Mouse (Mus musculus) liver, embryonic 15.5 days (tissue): ENCODE results near the gene Zbtb16. TPM values are rescaled to one million over a fixed set of nuclear protein-coding genes. Genes with fewer than 3 reads are reported as not detected.

ENCODE experiments used
- ATAC-seq: fragments of 200-750 bp; cut with Nextera tagmentation; 2 replicates; pipeline ENCODE4 v1.8.0; 2017; ENCODE audit warnings: moderate number of reproducible peaks, mild to moderate bottlenecking, moderate library complexity; ENCODE audit not compliant: insufficient read depth
- H3K27ac ChIP-seq: fragments of 300-500 bp; sonication (generic); replicated peaks from 2 replicates; pipeline ENCODE4 v1.5.1; 2015; ENCODE audit warnings: mild to moderate bottlenecking, inconsistent platforms
- H3K27me3 ChIP-seq: fragments of 300-500 bp; sonication (generic); 2 replicates; pipeline ENCODE4 v1.6.1; 2015; ENCODE audit warnings: mild to moderate bottlenecking, inconsistent platforms
- H3K36me3 ChIP-seq: fragments of 300-500 bp; sonication (generic); replicated peaks from 2 replicates; pipeline ENCODE4 v1.6.1; 2015; ENCODE audit warnings: moderate library complexity, mild to moderate bottlenecking, inconsistent platforms
- H3K4me1 ChIP-seq: fragments of 300-500 bp; sonication (generic); replicated peaks from 2 replicates; pipeline ENCODE4 v1.6.1; 2015; ENCODE audit warnings: inconsistent platforms
- H3K4me2 ChIP-seq: fragments of 300-500 bp; sonication (generic); 2 replicates; pipeline ENCODE4 v1.6.1; 2015; ENCODE audit warnings: moderate library complexity, mild to moderate bottlenecking, inconsistent platforms
- H3K4me3 ChIP-seq: fragments of 300-500 bp; sonication (generic); replicated peaks from 2 replicates; pipeline ENCODE4 v1.5.1; 2015; ENCODE audit warnings: mild to moderate bottlenecking, inconsistent platforms
- H3K9ac ChIP-seq: fragments of 300-500 bp; sonication (generic); 2 replicates; pipeline ENCODE4 v1.6.1; 2015; ENCODE audit warnings: moderate library complexity, mild to moderate bottlenecking, inconsistent platforms
- H3K9me3 ChIP-seq: fragments of 300-500 bp; sonication (generic); replicated peaks from 2 replicates; pipeline ENCODE4 v1.6.1; 2016; ENCODE audit warnings: inconsistent platforms
- WGBS: fragments of 180-500 bp; shearing (Covaris S2); methylation state at CpG from one replicate; pipeline ENCODE4 v1.1.7; 2015; ENCODE audit warnings: mixed read lengths; ENCODE audit not compliant: insufficient replicate concordance; 5-methylcytosine and 5-hydroxymethylcytosine counted together
- polyA plus RNA-seq: library from polyadenylated mRNA; unstranded; fragments of >200 nt; fragmentation: Nextera tagmentation; extraction: Ambion mirVana; gene quantifications from 2 replicates; pipeline ENCODE4 v1.2.1, GENCODE M21; 2015

The Zbtb16 gene
- polyA plus RNA-seq, 1 experiment from 2014 or later = 0.54 TPM

DNA sequence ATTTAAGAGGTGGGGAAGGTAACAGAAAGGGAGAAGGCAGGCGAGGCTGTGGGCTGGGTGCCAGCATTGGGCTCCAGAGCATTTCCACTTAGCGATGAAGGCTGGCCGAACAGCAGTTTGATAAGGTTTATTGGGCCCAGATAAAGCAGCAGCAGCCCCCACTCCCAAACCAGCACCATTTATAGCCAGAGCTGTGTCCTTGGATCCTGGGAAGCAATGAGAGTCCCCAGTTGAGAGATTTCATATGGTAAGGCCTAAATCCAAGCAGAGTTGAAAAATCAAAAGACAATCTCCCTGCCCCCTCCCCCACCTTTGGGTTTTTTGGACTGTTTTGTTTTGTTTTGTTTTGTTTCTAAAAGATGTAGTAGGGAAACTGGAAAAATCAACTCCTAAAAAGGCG lies 2.3 kb upstream of the Zbtb16 start:
- Histone ChIP-seq H3K4me3 (no peak overlapping the region), H3K27ac (no peak overlapping the region), H3K9me3 (no peaks in the 10 kb centered on the region), H3K4me1 (peaks cover 23% of the 10 kb centered on the region), H3K36me3 (no peaks in the 10 kb centered on the region), H3K4me2 (no peak overlapping the region), H3K9ac (no peak overlapping the region), H3K27me3 (peaks cover 79% of the 10 kb centered on the region)
- ATAC-seq = no peak
- 31% methylated on average over 4 of the region's 4 CpGs for WGBS

DNA sequence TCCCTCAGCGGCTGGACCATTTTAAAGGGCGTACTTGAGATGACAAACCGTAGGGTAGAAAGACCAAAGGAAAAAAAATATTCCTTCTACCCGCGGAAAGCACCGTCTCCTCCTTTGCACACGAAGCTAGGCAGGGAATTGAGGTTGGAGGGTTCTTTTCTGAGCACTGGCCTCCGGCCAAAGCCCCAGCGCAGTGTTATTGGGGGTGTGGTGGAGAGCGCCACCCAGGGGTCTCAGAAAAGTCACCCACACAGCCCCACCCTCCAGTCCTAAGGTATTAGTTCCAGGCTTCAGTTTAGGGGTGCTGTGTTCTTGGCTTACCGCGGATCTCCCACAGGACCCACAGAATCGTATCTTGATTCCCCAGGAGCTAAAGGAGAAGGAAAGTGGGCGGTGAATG lies 1.2 kb upstream of the Zbtb16 start:
- H3K27ac ChIP-seq = no peak overlapping the region
- no peak for ATAC-seq
- no peak overlapping the region for H3K4me3 ChIP-seq
- no peak overlapping the region for H3K4me2 ChIP-seq
- H3K27me3 ChIP-seq = peaks cover 90% of the 10 kb centered on the region
- no peaks in the 10 kb centered on the region for H3K9me3 ChIP-seq
- 3% methylated on average over 14 of the region's 14 CpGs for WGBS
- no peak overlapping the region for H3K9ac ChIP-seq
- H3K36me3 ChIP-seq = no peaks in the 10 kb centered on the region
- H3K4me1 ChIP-seq = peaks cover 23% of the 10 kb centered on the region

DNA sequence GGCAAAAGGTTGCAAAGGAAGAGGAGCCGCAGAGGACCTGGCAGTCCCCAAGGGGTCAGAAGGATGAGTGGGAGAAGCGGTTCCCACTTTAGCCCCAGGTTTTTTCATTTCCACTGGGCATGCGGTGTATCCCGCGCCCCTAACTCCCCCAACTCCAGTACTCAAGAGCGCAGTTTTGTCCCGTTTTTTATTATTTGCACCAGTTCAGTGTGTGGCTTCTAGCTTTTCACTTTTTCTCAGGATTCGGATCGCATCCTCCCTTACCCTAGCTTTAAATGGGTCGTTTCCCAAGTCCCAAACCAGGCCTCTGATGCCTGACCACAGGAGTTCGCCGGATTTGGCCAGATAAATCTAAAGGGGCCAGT lies 526 bp upstream of the Zbtb16 start:
- Histone ChIP-seq H3K4me2 (peak overlapping the region; percentile 74), H3K9me3 (no peaks in the 10 kb centered on the region), H3K27ac (no peak overlapping the region), H3K4me3 (peak overlapping the region; percentile 53), H3K4me1 (peaks cover 23% of the 10 kb centered on the region), H3K27me3 (peaks cover 97% of the 10 kb centered on the region), H3K9ac (no peak overlapping the region), H3K36me3 (no peaks in the 10 kb centered on the region)
- ATAC-seq = no peak
- 1% methylated on average over 12 of the region's 12 CpGs for WGBS

DNA sequence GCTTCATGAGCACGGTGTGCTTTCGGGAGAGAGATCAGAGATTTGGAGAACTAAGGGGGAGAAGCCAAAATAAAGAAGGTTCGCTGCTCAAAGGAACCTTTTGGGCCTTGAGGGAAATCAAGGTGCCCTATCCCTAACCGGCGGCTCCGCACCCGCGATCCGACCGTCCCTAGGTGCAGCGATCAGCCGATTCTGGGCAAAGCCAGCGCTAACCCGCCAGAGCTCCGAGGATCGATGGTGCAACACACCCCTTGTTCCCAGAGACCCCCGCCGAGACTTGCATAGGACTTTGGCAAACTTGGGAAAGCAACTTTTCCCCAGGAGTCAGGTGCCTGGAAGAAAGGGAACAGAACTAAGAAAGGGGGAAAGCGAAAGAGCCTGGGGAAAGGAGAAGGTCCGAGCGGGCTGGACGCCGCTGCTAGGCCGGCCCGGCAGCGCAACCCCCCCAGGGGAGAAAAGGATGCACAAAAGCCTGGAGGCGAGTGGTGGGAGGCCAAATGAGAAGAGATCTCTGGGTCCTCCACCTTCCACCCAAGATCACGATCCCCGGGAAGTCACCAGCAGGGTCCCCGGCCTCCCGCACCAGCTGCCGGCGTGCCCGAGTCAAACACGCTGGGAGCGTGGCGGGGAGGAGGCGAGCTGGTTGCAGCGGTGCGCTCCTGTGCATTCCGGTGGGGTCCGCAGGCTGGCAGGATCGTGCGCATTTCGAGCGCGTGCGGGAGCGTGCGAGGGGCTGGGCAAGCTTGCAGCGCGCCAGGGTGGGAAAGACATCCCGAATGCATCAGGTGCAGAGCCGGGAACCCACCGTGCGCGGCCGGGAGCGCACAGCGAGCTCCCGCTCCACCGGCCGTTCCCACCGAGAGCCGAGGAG lies 1.2 kb downstream of the Zbtb16 start:
- no peaks in the 10 kb centered on the region for H3K36me3 ChIP-seq
- peaks cover 23% of the 10 kb centered on the region for H3K4me1 ChIP-seq
- peak overlapping the region; percentile 53 for H3K4me3 ChIP-seq
- peaks cover 95% of the 10 kb centered on the region for H3K27me3 ChIP-seq
- no peak overlapping the region for H3K9ac ChIP-seq
- no peak for ATAC-seq
- H3K27ac ChIP-seq = no peak overlapping the region
- H3K9me3 ChIP-seq = no peaks in the 10 kb centered on the region
- under 1% methylated on average over 65 of the region's 65 CpGs for WGBS
- peak overlapping the region; percentile 74 for H3K4me2 ChIP-seq

DNA sequence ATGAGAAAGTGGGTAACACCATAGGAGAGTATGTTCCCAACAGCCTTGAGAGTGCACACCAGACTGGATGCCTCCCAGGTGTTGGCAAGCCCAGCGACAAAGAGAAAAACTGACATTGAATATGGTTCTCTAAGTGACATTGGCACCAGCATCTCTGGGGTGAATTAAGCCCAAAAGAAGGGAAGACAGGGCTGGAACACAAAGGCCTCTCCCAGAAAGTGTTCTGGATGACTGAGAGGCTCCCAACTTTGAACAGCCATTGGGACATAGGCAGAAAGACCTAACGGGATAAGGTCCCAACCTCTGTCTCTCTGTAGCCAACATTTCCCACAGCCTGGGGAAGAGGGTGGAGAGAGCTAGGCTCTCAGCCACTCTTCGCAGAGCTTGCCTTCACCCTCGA lies 2.0 kb downstream of the Zbtb16 start:
- Histone ChIP-seq H3K4me3 (no peak overlapping the region), H3K4me1 (peaks cover 23% of the 10 kb centered on the region), H3K9me3 (no peaks in the 10 kb centered on the region), H3K36me3 (no peaks in the 10 kb centered on the region), H3K27ac (no peak overlapping the region), H3K27me3 (peaks cover 90% of the 10 kb centered on the region), H3K4me2 (peak overlapping the region; percentile 74; the same call in 1 of the 2 replicates), H3K9ac (no peak overlapping the region)
- 29% methylated on average over 4 of the region's 4 CpGs for WGBS
- no peak for ATAC-seq

DNA sequence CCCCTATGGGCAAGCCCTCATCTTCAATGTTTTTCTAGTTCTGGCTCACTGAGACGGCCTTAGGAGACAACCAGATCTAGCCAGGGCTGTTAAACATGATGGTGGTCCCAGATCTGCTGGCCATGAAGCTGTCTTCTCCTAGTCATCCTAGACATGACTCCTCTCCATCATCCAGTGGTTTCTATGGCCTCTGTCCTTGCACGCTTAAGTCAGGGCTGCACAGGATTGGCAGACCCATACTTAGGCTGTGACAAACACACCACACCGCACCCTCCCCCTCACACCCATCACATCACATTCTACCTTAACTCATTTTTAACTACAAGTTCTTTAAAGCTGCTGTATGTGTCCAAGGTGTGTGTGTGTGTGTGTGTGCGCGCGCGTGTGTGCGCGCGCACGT lies 2.5 kb downstream of the Zbtb16 start:
- Histone ChIP-seq H3K4me2 (no peak overlapping the region), H3K9ac (no peak overlapping the region), H3K27ac (no peak overlapping the region), H3K4me3 (no peak overlapping the region), H3K27me3 (peaks cover 90% of the 10 kb centered on the region), H3K36me3 (no peaks in the 10 kb centered on the region), H3K4me1 (peaks cover 23% of the 10 kb centered on the region), H3K9me3 (no peaks in the 10 kb centered on the region)
- ATAC-seq = no peak
- WGBS = 89% methylated on average over 11 of the region's 11 CpGs

DNA sequence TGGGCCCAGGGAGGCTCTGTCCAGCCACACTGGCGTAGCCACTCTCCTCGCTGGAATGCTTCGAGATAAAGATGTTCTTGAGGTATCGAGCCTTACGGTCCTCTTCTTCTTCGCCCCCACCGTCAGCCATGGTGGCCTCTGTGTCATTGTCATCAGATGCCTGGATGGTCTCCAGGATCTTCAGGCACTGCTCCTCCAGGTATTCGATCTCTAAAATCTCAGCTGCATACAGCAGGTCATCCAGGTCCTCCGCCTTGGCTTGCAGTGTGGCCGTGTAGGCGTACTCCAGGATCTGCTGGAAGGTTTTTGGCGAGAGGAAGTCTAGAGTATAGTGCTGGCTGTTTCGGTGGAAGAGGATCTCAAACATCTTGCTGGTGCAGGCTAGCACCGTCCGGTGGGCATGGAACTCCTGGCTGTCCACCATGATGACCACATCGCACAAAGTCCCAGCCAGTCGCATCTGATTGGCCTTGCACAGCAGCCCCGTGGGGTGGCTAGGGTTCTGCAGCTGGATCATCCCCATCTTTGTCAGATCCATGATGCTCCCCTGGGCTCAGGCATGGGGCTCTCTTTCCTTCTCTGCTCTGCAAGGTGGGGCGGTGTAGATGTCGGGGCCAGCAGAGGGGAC lies 3.4 kb downstream of the Zbtb16 start:
- H3K4me1 ChIP-seq = peaks cover 23% of the 10 kb centered on the region

DNA sequence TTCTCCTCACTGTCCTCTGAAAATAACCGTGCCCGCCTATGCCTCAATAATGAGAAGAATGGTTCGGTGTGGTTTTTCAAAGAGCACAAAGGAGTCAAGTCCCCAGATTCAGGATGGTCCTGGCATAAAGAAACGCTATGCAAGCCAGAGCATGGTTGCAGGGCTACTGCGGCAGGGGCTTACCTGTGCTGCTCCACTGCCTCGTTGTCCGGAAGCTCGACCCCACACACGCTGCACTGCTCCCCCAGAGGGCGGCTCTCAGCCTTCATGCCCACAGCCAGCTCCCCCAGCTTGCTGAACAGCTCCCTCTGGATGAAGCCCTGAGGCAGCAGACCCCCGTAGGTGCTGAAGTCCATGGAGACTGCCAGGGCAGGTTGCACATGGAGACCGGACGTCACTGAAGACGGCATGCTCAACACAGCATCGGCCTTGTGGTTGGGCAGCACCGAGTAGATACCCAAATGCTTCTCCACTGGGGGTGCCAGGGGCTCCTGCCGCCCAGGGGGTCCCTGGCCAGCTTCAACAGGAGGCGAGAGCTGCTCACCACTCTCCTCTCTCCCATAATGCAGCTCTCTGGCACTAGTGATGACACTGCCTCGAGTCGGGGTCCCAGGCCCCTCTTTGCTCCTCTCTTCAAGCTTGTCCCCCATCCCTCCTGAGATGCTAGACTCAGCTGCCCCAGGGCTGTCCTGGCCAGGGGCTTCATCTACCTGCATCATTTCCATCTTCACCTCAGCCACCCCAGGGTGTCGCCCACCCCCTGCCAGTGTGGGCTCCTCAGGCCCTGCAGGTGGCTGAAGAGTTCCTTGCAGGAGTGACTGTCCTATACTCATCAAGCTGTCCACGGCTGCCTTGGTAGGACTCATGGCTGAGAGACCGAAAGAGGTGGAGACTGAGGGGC lies 4.2 kb downstream of the Zbtb16 start:
- no peak overlapping the region for H3K9ac ChIP-seq
- H3K27me3 ChIP-seq = peaks cover 86% of the 10 kb centered on the region
- no peak overlapping the region for H3K4me2 ChIP-seq
- 73% methylated on average over 23 of the region's 23 CpGs for WGBS
- ATAC-seq = no peak
- H3K4me3 ChIP-seq = no peak overlapping the region
- H3K27ac ChIP-seq = no peak overlapping the region
- H3K36me3 ChIP-seq = no peaks in the 10 kb centered on the region
- no peaks in the 10 kb centered on the region for H3K9me3 ChIP-seq
- H3K4me1 ChIP-seq = peaks cover 22% of the 10 kb centered on the region

More for the DNA sequence above, 3.4 kb downstream of the Zbtb16 start:
- Histone ChIP-seq H3K9me3 (no peaks in the 10 kb centered on the region), H3K36me3 (no peaks in the 10 kb centered on the region), H3K27me3 (peaks cover 90% of the 10 kb centered on the region), H3K4me3 (no peak overlapping the region), H3K4me2 (no peak overlapping the region), H3K9ac (no peak overlapping the region), H3K27ac (no peak overlapping the region)
- 78% methylated on average over 20 of the region's 20 CpGs for WGBS
- no peak for ATAC-seq

DNA sequence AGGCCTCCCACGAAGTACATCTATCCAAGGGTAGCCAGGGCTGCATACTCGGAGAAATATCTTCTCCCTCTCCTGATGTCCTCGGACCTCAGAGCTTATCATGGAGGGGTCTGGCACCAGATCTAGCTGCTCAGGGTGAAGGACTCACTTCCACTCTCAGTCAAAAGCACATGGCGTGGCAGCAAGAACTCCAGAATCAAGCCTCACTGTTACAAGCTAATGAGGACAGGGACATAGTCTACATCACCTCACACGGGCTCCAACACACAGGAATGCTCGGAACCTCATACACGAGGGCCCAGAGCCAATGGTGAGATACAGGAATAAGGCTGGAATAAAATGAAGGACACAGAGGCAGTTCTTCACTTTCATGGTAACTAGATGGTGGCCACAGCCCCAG lies 7.2 kb downstream of the Zbtb16 start:
- H3K4me2 ChIP-seq = no peak overlapping the region
- no peaks in the 10 kb centered on the region for H3K36me3 ChIP-seq
- WGBS = 59% methylated on average over 7 of the region's 7 CpGs
- H3K9me3 ChIP-seq = no peaks in the 10 kb centered on the region
- H3K4me1 ChIP-seq = 0 out of 2 replicates have a peak, but pooled peaks cover 3% of the 10 kb centered on the region
- no peak for ATAC-seq
- no peak overlapping the region for H3K4me3 ChIP-seq
- H3K27me3 ChIP-seq = peaks cover 83% of the 10 kb centered on the region
- H3K27ac ChIP-seq = no peak overlapping the region
- H3K9ac ChIP-seq = no peak overlapping the region

DNA sequence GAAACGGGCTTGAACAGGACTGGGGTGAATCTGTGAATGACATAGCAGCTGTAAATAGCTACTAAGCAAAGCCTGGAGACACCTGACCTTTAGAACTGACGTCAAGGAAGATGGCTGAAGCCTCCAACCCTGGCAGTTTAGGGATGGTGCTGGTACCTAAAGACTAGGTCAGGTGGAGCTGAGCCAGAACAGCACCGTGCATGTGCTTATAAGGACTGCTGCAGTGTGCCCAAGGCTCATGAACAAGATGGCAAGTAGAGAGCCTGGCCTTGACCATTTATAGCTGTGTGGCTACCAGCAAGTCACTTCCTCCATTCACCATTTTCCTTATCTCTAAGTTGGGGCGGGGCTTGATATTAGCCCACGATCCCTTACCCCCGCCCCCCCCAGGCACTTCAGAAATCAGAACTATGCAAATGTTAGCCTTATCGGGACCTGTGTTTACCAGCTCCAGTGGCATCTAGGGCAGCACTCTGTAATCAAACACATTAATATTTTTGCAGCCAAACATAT lies 9.6 kb downstream of the Zbtb16 start:
- Histone ChIP-seq H3K27me3 (peaks cover 76% of the 10 kb centered on the region), H3K9me3 (no peaks in the 10 kb centered on the region), H3K4me1 (0 out of 2 replicates have a peak, but pooled peaks cover 10% of the 10 kb centered on the region), H3K9ac (no peak overlapping the region), H3K36me3 (no peaks in the 10 kb centered on the region), H3K4me3 (no peak overlapping the region), H3K27ac (no peak overlapping the region), H3K4me2 (no peak overlapping the region)
- no peak for ATAC-seq
- WGBS = 33% methylated on average over 7 of the region's 7 CpGs
